Mouse (Mus musculus) thymus, postnatal 25 days (tissue): ENCODE measurements around the gene Tbc1d32.
A peak's percentile ranks its signal among the peaks of the same experiment; 100 is the strongest.
"Not testable (repeated sequence)": the region's sequence is repeated elsewhere in the genome, so short reads cannot be mapped to it uniquely, and the experiment has no call there.

Experiments used
- DNase-seq: peaks from one replicate; pipeline ENCODE4 v3.0.0; 2022

Tbc1d32 gene

GRCm38 (mm10) chr10:56228568-56229209 is at the start of gene Tbc1d32:
Gene Tbc1d32 (minus strand): TSS chr10:56228689.
- peak; percentile 89 for DNase-seq

GRCm38 (mm10) chr10:56227771-56228275 is 666 bp downstream of the Tbc1d32 start:
- DNase-seq = no peak

- DNase-seq = no peak
Observed at GRCm38 (mm10) chr10:56215797-56216196, 12.7 kb downstream of the Tbc1d32 start.

- DNase-seq = no peak
Observed at GRCm38 (mm10) chr10:56210343-56210742, 18.1 kb downstream of the Tbc1d32 start.

GRCm38 (mm10) chr10:56206802-56207404 is 21.6 kb downstream of the Tbc1d32 start:
- DNase-seq = no peak

GRCm38 (mm10) chr10:56204348-56204747 is 24.1 kb downstream of the Tbc1d32 start:
- no peak for DNase-seq

- DNase-seq = no peak
Observed at GRCm38 (mm10) chr10:56199902-56200301, 28.6 kb downstream of the Tbc1d32 start.

GRCm38 (mm10) chr10:56198691-56199090 is 29.8 kb downstream of the Tbc1d32 start:
- DNase-seq = no peak

- no peak for DNase-seq
Observed at GRCm38 (mm10) chr10:56194310-56194709, 34.2 kb downstream of the Tbc1d32 start.

- DNase-seq = no peak
Observed at GRCm38 (mm10) chr10:56181727-56182126, 46.8 kb downstream of the Tbc1d32 start.

- DNase-seq = no peak
Observed at GRCm38 (mm10) chr10:56173184-56173583, 55.3 kb downstream of the Tbc1d32 start.

GRCm38 (mm10) chr10:56167721-56168120 is 60.8 kb downstream of the Tbc1d32 start:
- DNase-seq = not testable (repeated sequence)

- no peak for DNase-seq
Observed at GRCm38 (mm10) chr10:56165758-56166157, 62.7 kb downstream of the Tbc1d32 start.

GRCm38 (mm10) chr10:56164411-56164810 is 64.1 kb downstream of the Tbc1d32 start:
- no peak for DNase-seq

GRCm38 (mm10) chr10:56158748-56159147 is 69.7 kb downstream of the Tbc1d32 start:
- no peak for DNase-seq

- DNase-seq = no peak
Observed at GRCm38 (mm10) chr10:56158207-56158606, 70.3 kb downstream of the Tbc1d32 start.

GRCm38 (mm10) chr10:56156956-56157355 is 71.5 kb downstream of the Tbc1d32 start:
- DNase-seq = no peak

- DNase-seq = no peak
Observed at GRCm38 (mm10) chr10:56148920-56149319, 79.6 kb downstream of the Tbc1d32 start.

GRCm38 (mm10) chr10:56137191-56137590 is 91.3 kb downstream of the Tbc1d32 start:
- no peak for DNase-seq

- DNase-seq = no peak
Observed at GRCm38 (mm10) chr10:56129642-56130041, 98.8 kb downstream of the Tbc1d32 start.

- no peak for DNase-seq
Observed at GRCm38 (mm10) chr10:56126972-56127371, 101.5 kb downstream of the Tbc1d32 start.

- peak; percentile 53 for DNase-seq
Observed at GRCm38 (mm10) chr10:56115636-56116180, 112.8 kb downstream of the Tbc1d32 start.

- peak; percentile 77 for DNase-seq
Observed at GRCm38 (mm10) chr10:56114951-56115635, 113.4 kb downstream of the Tbc1d32 start.

- DNase-seq = no peak
Observed at GRCm38 (mm10) chr10:56106996-56107334, 121.5 kb downstream of the Tbc1d32 start.
